Mouse (Mus musculus) lung, postnatal 0 days (tissue): ENCODE results near the gene Cdh4.

Experiments used
- CTCF ChIP-seq: IDR thresholded peaks from 2 replicates; pipeline ENCODE4 v1.5.1; 2016; ENCODE audit warnings: antibody characterized with exemption, mild to moderate bottlenecking
- EP300 ChIP-seq: IDR thresholded peaks from 2 replicates; pipeline ENCODE4 v1.6.1; 2016; ENCODE audit warnings: antibody characterized with exemption, mild to moderate bottlenecking, control low read depth

DNA sequence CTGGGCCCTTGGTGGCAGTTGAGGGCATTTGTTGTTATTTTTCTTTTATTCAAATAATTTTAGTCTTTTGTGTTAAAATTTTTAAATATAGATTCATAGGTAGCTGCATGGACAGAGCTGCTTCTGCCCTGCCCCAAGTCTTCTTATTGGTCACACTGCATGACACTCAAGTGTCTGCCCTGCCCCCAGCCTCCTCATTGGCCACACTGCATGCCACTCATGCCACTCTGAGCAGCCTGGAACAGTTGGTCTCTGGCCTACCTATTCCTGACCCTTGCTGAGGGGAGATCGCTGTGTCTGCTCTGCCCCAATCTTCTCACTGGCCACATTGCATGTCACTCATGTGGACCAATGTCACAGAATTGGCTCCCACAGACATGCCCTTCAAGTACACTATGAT lies 273.1 kb downstream of the Cdh4 start:
- TF ChIP-seq CTCF (no peak), EP300 (no peak)
